Mouse (Mus musculus): ENCODE measurements around the gene Fmc1. TPM values are rescaled to one million over a fixed set of nuclear protein-coding genes. Genes with fewer than 3 reads are reported as not detected.
A peak's percentile ranks its signal among the peaks of the same experiment; 100 is the strongest.
"Not testable (repeated sequence)": the region's sequence is repeated elsewhere in the genome, so short reads cannot be mapped to it uniquely, and the experiment has no call there.

The Fmc1 gene
- polyA plus RNA-seq, 1 experiment from 2014 or later: 201 TPM

DNA sequence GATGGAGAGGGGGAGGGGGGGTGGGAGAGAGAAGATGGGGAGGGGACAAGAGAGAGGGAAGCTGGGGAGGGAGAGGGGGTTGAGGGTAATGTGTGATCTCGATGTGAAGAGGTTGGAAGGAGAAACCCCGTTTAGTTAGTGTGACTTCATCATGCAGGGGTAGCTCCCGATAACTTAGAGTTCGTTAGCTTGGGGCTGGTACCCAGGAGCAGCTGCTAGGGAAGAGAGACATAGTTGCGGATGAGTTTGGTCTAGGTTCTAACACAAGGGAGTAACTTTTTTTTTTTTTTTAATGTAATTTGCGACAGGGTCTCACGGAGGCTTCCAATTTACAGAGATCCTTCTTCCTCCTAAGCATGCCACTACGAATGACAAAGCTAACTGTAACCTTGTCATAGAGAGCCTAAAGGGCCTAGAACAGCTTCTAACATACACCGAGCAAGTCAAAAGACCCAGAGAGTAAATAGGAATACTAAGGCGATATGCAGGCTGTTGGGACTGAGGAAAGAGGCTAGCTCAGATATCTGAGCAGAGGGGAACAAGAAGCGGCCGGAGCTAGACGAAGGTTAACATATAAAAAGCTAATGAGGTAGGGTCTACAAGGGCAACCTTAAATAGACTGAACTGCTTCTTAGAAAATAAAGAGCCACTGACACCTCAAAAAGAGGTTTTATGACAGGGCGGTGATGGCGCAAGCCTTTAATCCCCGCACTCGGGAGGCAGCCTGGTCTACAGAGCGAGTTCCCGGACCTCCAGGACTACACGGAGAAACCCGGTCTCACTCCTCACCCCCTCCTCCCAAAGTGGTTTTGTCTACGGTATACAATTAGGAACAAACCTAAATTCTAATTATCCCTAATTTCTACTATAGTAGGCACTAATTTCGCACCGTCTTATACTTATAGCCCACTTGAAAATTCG lies 542 bp upstream of the Fmc1 start:
- peak overlapping the region; percentile 96 for H3K27ac ChIP-seq (ENCODE audit: low read length)
- peak overlapping the region; percentile 74 for H3K4me2 ChIP-seq (ENCODE audit: low read length)
- no peaks in the 10 kb centered on the region for H3K27me3 ChIP-seq (ENCODE audit: control insufficient read depth, insufficient read depth, low read depth, low read length)
- H3K9ac ChIP-seq (ENCODE audit: low read depth, low read length): peak overlapping the region; percentile 55
- peak overlapping the region; percentile 63 for H3K4me3 ChIP-seq (ENCODE audit: low read depth, low read length)
- H3K36me3 ChIP-seq (ENCODE audit: control insufficient read depth, insufficient read depth, low read length): no peaks in the 10 kb centered on the region
- no peaks in the 10 kb centered on the region for H3K9me3 ChIP-seq (replicated peaks; ENCODE audit: control insufficient read depth, low read length, poor library complexity, severe bottlenecking)
- ATAC-seq: peak; percentile 61
- WGBS: 5% methylated on average over 25 of the region's 25 CpGs
- H3K4me1 ChIP-seq (ENCODE audit: control insufficient read depth, insufficient read depth, low read length): peaks cover 9% of the 10 kb centered on the region

GRCm38 (mm10) chr6:38534640-38535365 lies 1.5 kb downstream of the Fmc1 start:
- peak overlapping the region; percentile 63 for H3K4me3 ChIP-seq (ENCODE audit: low read depth, low read length)
- under 1% methylated on average over 51 of the region's 53 CpGs for WGBS
- peaks cover 9% of the 10 kb centered on the region for H3K4me1 ChIP-seq (ENCODE audit: control insufficient read depth, insufficient read depth, low read length)
- H3K27ac ChIP-seq (ENCODE audit: low read length): peak overlapping the region; percentile 96
- no peaks in the 10 kb centered on the region for H3K27me3 ChIP-seq (ENCODE audit: control insufficient read depth, insufficient read depth, low read depth, low read length)
- peak; percentile 72 for ATAC-seq
- peaks cover 2% of the 10 kb centered on the region for H3K36me3 ChIP-seq (ENCODE audit: control insufficient read depth, insufficient read depth, low read length)
- H3K4me2 ChIP-seq (ENCODE audit: low read length): peak overlapping the region; percentile 54
- peak overlapping the region; percentile 94 for H3K9ac ChIP-seq (ENCODE audit: low read depth, low read length)
- no peaks in the 10 kb centered on the region for H3K9me3 ChIP-seq (replicated peaks; ENCODE audit: control insufficient read depth, low read length, poor library complexity, severe bottlenecking)

GRCm38 (mm10) chr6:38535366-38535690 lies 2.0 kb downstream of the Fmc1 start:
- ATAC-seq: no peak
- Histone ChIP-seq H3K4me2 (ENCODE audit: low read length) (peak overlapping the region; percentile 54), H3K36me3 (ENCODE audit: control insufficient read depth, insufficient read depth, low read length) (peaks cover 7% of the 10 kb centered on the region), H3K27ac (ENCODE audit: low read length) (peak overlapping the region; percentile 96), H3K9me3 (replicated peaks; ENCODE audit: control insufficient read depth, low read length, poor library complexity, severe bottlenecking) (no peaks in the 10 kb centered on the region), H3K4me3 (ENCODE audit: low read depth, low read length) (peak overlapping the region; percentile 63), H3K4me1 (ENCODE audit: control insufficient read depth, insufficient read depth, low read length) (peaks cover 9% of the 10 kb centered on the region), H3K9ac (ENCODE audit: low read depth, low read length) (peak overlapping the region; percentile 94), H3K27me3 (ENCODE audit: control insufficient read depth, insufficient read depth, low read depth, low read length) (no peaks in the 10 kb centered on the region)
- WGBS: under 1% methylated on average over 9 of the region's 9 CpGs

- Histone ChIP-seq H3K9me3 (replicated peaks; ENCODE audit: control insufficient read depth, low read length, poor library complexity, severe bottlenecking) (no peaks in the 10 kb centered on the region), H3K4me1 (ENCODE audit: control insufficient read depth, insufficient read depth, low read length) (peaks cover 9% of the 10 kb centered on the region), H3K27me3 (ENCODE audit: control insufficient read depth, insufficient read depth, low read depth, low read length) (no peaks in the 10 kb centered on the region), H3K9ac (ENCODE audit: low read depth, low read length) (peak overlapping the region; percentile 94), H3K4me2 (ENCODE audit: low read length) (peak overlapping the region; percentile 54), H3K4me3 (ENCODE audit: low read depth, low read length) (peak overlapping the region; percentile 63), H3K36me3 (ENCODE audit: control insufficient read depth, insufficient read depth, low read length) (peaks cover 8% of the 10 kb centered on the region), H3K27ac (ENCODE audit: low read length) (peak overlapping the region; percentile 96)
- no peak for ATAC-seq
- WGBS: 78% methylated on average over 1 of the region's 1 CpGs
Measured at GRCm38 (mm10) chr6:38535788-38536187, 2.5 kb downstream of the Fmc1 start.

GRCm38 (mm10) chr6:38544141-38544540 lies 10.8 kb downstream of the Fmc1 start:
- H3K4me3 ChIP-seq (ENCODE audit: low read depth, low read length); H3K27me3 ChIP-seq (ENCODE audit: control insufficient read depth, insufficient read depth, low read depth, low read length); H3K36me3 ChIP-seq (ENCODE audit: control insufficient read depth, insufficient read depth, low read length); H3K27ac ChIP-seq (ENCODE audit: low read length); H3K9me3 ChIP-seq (replicated peaks; ENCODE audit: control insufficient read depth, low read length, poor library complexity, severe bottlenecking); H3K4me1 ChIP-seq (ENCODE audit: control insufficient read depth, insufficient read depth, low read length); ATAC-seq; H3K4me2 ChIP-seq (ENCODE audit: low read length); H3K9ac ChIP-seq (ENCODE audit: low read depth, low read length): not testable (repeated sequence)
- 91% methylated on average over 4 of the region's 5 CpGs for WGBS

GRCm38 (mm10) chr6:38547005-38547404 lies 13.7 kb downstream of the Fmc1 start:
- not testable (repeated sequence) for H3K9ac ChIP-seq (ENCODE audit: low read depth, low read length); H3K27ac ChIP-seq (ENCODE audit: low read length); H3K36me3 ChIP-seq (ENCODE audit: control insufficient read depth, insufficient read depth, low read length); H3K27me3 ChIP-seq (ENCODE audit: control insufficient read depth, insufficient read depth, low read depth, low read length); H3K4me3 ChIP-seq (ENCODE audit: low read depth, low read length); ATAC-seq; H3K9me3 ChIP-seq (replicated peaks; ENCODE audit: control insufficient read depth, low read length, poor library complexity, severe bottlenecking); H3K4me2 ChIP-seq (ENCODE audit: low read length); H3K4me1 ChIP-seq (ENCODE audit: control insufficient read depth, insufficient read depth, low read length)
- 89% methylated on average over 2 of the region's 2 CpGs for WGBS

- no peak for ATAC-seq
- WGBS: 79% methylated on average over 1 of the region's 1 CpGs
- Histone ChIP-seq H3K4me2 (ENCODE audit: low read length) (no peak overlapping the region), H3K36me3 (ENCODE audit: control insufficient read depth, insufficient read depth, low read length) (no peaks in the 10 kb centered on the region), H3K27me3 (ENCODE audit: control insufficient read depth, insufficient read depth, low read depth, low read length) (no peaks in the 10 kb centered on the region), H3K4me1 (ENCODE audit: control insufficient read depth, insufficient read depth, low read length) (peaks cover 4% of the 10 kb centered on the region), H3K9ac (ENCODE audit: low read depth, low read length) (no peak overlapping the region), H3K9me3 (replicated peaks; ENCODE audit: control insufficient read depth, low read length, poor library complexity, severe bottlenecking) (no peaks in the 10 kb centered on the region), H3K27ac (ENCODE audit: low read length) (no peak overlapping the region), H3K4me3 (ENCODE audit: low read depth, low read length) (no peak overlapping the region)
Measured at GRCm38 (mm10) chr6:38547707-38548106, 14.4 kb downstream of the Fmc1 start.

GRCm38 (mm10) chr6:38548595-38548994 lies 15.3 kb downstream of the Fmc1 start:
- H3K36me3 ChIP-seq (ENCODE audit: control insufficient read depth, insufficient read depth, low read length); H3K27ac ChIP-seq (ENCODE audit: low read length); H3K9me3 ChIP-seq (replicated peaks; ENCODE audit: control insufficient read depth, low read length, poor library complexity, severe bottlenecking); ATAC-seq; H3K27me3 ChIP-seq (ENCODE audit: control insufficient read depth, insufficient read depth, low read depth, low read length); H3K4me3 ChIP-seq (ENCODE audit: low read depth, low read length); H3K9ac ChIP-seq (ENCODE audit: low read depth, low read length); H3K4me1 ChIP-seq (ENCODE audit: control insufficient read depth, insufficient read depth, low read length); H3K4me2 ChIP-seq (ENCODE audit: low read length): not testable (repeated sequence)
- 96% methylated on average over 7 of the region's 7 CpGs for WGBS

- peaks cover 18% of the 10 kb centered on the region for H3K4me1 ChIP-seq (ENCODE audit: control insufficient read depth, insufficient read depth, low read length)
- H3K36me3 ChIP-seq (ENCODE audit: control insufficient read depth, insufficient read depth, low read length); ATAC-seq; H3K4me3 ChIP-seq (ENCODE audit: low read depth, low read length); H3K27me3 ChIP-seq (ENCODE audit: control insufficient read depth, insufficient read depth, low read depth, low read length); H3K9me3 ChIP-seq (replicated peaks; ENCODE audit: control insufficient read depth, low read length, poor library complexity, severe bottlenecking): not testable (repeated sequence)
- 80% methylated on average over 6 of the region's 6 CpGs for WGBS
- H3K9ac ChIP-seq (ENCODE audit: low read depth, low read length): peak overlapping the region; percentile 86; the same call in 1 of the 2 replicates
- peak overlapping the region; percentile 99; the same call in 1 of the 2 replicates for H3K27ac ChIP-seq (ENCODE audit: low read length)
- peak overlapping the region; percentile 79 for H3K4me2 ChIP-seq (ENCODE audit: low read length)
Measured at GRCm38 (mm10) chr6:38549840-38550239, 16.5 kb downstream of the Fmc1 start.
